Mouse (Mus musculus): ENCODE results near the gene Cdk14. TPM values are rescaled to one million over a fixed set of nuclear protein-coding genes. Genes with fewer than 3 reads are reported as not detected.
"Not testable (repeated sequence)": the region's sequence is repeated elsewhere in the genome, so short reads cannot be mapped to it uniquely, and the experiment has no call there.

Gene Cdk14
- polyA plus RNA-seq, 1 experiment: 8.9 TPM

GRCm38 (mm10) chr5:5264712-5265111 is 155.4 kb downstream of the Cdk14 start:
- no peak for DNase-seq (ENCODE audit: low read depth)

GRCm38 (mm10) chr5:5261725-5262296 is 158.3 kb downstream of the Cdk14 start:
- DNase-seq (ENCODE audit: low read depth): no peak

DNA sequence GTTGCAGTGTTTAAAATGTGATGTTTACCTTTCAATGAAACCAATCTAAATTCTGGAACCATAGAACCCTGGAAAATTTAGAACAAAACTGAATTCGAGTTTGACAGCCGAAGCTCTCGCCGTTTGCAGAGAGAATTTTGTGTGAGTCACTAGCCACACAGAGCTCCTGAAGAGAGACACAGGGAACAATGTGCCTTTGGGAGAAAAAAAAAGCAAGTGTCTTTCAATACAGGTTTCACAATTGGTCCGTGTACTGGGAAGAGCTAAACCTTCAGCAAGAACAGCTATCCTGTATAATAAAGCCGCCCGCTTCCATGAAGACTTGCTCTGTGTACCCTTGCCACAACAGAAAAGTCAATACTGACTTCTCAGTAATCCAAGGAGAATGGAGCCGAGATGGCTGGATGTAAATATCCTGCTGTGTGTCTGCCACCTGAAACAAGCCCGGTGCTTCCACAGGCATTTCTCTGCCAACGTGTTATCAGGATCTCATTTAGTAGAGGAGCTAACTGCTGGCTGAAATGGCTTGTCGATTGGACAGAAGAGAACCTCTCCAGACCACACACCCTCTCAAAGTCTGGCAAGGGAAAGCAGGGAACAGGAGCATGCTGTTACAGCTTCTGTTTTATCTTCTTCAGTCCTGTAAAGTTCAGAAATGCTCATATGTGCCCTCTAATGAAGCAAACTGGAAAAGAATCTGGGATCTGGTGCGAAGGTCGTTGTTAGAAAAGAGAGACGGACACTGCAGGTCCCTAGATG is 159.0 kb downstream of the Cdk14 start:
- DNase-seq (ENCODE audit: low read depth): no peak

DNA sequence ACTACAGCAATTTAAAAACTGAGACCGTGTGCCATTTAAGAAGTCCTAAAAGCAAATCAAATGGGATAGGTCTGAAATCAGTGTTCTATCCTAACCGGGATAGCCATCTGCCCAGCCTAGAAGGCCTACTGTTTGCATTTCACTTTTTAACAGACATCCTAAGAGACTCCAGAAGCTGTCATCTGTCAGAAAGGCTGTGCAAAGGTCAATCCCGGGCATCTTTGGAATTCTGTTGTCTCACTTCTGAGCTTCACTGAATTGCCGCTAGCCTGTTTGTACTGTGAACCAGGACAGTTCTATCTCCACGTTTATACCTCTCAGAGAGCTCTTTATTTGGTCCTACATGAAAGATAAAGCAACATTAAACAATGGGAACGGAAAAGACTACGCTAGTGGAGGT is 159.8 kb downstream of the Cdk14 start:
- no peak for DNase-seq (ENCODE audit: low read depth)

- no peak for DNase-seq (ENCODE audit: low read depth)
These were observed 165.7 kb downstream of the Cdk14 start for GRCm38 (mm10) chr5:5254391-5254790.

- no peak for DNase-seq (ENCODE audit: low read depth)
These were observed 166.9 kb downstream of the Cdk14 start for GRCm38 (mm10) chr5:5253177-5253576.

GRCm38 (mm10) chr5:5247671-5248070 is 172.4 kb downstream of the Cdk14 start:
- no peak for DNase-seq (ENCODE audit: low read depth)

GRCm38 (mm10) chr5:5246534-5247175 is 173.5 kb downstream of the Cdk14 start:
- DNase-seq (ENCODE audit: low read depth): no peak

DNA sequence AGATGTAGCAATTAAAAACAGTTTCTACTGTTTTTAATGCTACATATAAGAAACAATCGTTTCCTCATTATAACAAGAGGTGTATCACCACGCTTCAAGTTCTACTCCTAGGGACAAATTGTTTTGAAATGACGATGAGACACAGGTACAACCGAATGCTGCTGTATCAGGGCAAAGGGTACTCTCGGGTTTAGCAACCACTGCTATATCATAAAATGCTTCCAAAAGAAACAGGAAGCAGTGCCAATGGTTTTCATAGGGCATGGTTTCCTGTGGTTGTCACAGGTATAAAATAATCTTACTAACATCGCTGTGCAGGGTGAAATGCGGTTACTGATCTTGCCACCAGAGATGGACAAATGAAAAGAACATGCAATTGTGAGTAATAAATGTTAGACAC is 174.9 kb downstream of the Cdk14 start:
- peak; percentile 92 for DNase-seq (ENCODE audit: low read depth)

DNA sequence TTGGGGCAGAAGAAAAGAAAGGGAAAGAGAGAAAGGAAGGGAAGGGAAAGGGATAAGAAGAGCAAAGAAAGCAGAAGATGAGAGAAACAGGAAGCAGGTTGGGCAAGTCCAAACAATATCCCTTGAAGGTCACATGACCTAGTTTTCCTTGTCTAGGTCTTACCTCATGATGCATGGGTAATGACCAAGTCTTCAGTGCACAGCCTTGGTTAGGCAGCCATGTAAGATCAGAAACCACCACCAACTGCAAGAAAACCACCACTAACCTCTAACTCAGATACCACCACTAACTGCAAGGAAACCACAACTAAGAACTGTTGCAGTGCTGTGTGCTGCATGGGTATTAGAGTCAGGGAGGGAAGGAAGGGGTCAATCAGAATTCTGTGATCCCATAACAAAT is 176.5 kb downstream of the Cdk14 start:
- no peak for DNase-seq (ENCODE audit: low read depth)

DNA sequence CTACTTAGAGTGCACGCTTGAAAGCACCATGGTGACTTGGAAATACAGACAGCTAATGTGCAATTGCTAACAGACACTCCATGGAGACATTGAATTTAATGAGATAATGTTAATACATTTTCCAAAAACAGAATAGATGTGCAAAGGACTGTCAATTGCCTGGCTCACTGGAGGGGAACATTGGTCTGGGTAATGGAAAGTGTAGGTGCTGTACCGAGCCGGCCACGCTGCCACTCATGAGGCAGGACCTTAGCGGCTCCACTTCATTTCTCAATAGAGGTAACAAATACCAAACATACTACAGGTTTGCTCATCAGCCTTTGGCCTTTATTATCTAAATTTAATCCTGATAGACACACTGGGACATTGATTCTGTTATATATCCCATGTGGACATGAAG is 177.4 kb downstream of the Cdk14 start:
- DNase-seq (ENCODE audit: low read depth): no peak

GRCm38 (mm10) chr5:5241088-5241487 is 179.0 kb downstream of the Cdk14 start:
- no peak for DNase-seq (ENCODE audit: low read depth)

DNA sequence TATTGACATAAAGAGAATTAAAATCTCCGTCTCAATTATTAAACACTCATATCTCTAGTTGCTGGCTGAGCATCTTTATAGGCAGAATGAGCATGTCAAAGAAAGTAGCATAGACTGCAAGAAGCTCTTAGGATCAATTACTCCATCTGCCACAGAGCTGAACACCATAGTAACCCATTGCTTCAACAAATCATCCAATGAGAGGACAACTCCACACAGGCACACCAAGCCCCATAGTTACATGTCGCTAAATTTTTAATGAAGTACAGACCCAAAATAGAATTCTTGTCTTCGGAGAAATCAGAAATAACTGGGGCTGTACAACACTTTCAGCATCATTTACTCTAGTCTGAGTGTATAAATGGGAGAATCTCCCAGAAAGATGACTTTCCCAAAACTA is 180.0 kb downstream of the Cdk14 start:
- no peak for DNase-seq (ENCODE audit: low read depth)

GRCm38 (mm10) chr5:5234935-5235334 is 185.2 kb downstream of the Cdk14 start:
- DNase-seq (ENCODE audit: low read depth): not testable (repeated sequence)

- DNase-seq (ENCODE audit: low read depth): no peak
These were observed 193.1 kb downstream of the Cdk14 start for GRCm38 (mm10) chr5:5226966-5227365.

- DNase-seq (ENCODE audit: low read depth): no peak
These were observed 208.4 kb downstream of the Cdk14 start for GRCm38 (mm10) chr5:5211780-5212135.

DNA sequence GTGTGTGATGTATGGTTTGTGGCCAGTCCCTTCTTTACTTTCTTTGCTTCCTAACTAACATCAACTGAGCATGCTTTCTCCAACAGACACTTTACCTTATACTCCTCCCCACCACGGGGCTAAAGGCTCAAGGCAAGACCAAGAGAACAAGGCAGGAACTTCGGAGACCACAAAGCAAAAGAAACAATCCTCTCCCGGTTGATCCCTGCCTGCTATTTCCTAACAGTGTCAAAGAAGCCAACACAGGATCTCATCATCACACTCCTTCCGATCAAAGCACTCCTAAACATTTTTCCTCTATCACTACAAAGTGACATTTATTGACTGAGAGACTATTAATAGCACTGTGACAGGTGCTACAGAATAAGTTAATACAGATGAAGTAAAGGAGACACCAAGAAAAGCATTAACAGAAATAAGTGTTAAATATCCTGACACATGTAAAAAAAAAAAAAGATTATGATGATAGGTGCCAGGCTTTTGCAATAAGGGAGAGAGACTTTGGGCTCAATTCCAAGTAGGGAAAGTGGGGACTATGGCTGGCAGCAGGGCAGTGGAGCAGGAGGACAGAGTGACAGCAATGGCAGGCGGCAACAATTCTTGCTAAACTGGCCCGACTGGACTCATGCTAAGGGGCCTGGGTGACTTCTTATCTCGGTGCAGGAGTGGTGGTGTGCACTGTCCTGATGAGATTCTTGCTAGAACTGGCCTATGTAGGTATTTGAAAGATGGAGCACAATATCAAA is 208.9 kb downstream of the Cdk14 start:
- no peak for DNase-seq (ENCODE audit: low read depth)

- DNase-seq (ENCODE audit: low read depth): no peak
These were observed 212.1 kb downstream of the Cdk14 start for GRCm38 (mm10) chr5:5208016-5208415.

DNA sequence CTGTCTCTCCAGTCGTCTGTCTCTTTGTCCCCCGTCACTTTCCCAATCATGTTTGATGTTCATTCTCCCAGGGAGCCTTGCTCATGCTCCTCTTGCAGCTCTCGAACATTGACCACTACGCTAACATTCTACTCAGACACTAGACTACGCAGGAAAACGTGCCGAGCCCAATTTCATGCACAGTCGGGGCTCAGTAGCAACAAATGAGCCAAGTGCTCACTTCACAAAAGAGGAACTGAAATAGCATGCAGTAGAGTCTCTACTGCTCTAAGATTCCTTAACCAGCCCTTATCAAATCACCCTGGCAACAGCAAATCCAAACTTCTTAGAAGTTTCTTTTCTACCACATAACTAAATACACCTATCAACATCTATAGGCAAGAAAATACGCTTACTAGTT is 214.1 kb downstream of the Cdk14 start:
- DNase-seq (ENCODE audit: low read depth): no peak

GRCm38 (mm10) chr5:5194562-5195221 is 225.4 kb downstream of the Cdk14 start:
- DNase-seq (ENCODE audit: low read depth): no peak

GRCm38 (mm10) chr5:5189590-5189989 is 230.5 kb downstream of the Cdk14 start:
- DNase-seq (ENCODE audit: low read depth): no peak

Measured in gonadal fat pad, adult 2 months (tissue).